Mouse (Mus musculus) brown adipose tissue, adult 24 weeks (tissue): ENCODE data around the gene Gm10135. TPM values are rescaled to one million over a fixed set of nuclear protein-coding genes. Genes with fewer than 3 reads are reported as not detected.
"Not testable (repeated sequence)": the region's sequence is repeated elsewhere in the genome, so short reads cannot be mapped to it uniquely, and the experiment has no call there.

Source experiments
- H3K27ac ChIP-seq: fragments of 200-500 bp; replicated peaks from 2 replicates; pipeline ENCODE4 v1.5.1; 2012; ENCODE audit warnings: low read depth, mild to moderate bottlenecking, low read length
- H3K4me1 ChIP-seq: fragments of 200-500 bp; 2 replicates; pipeline ENCODE4 v1.6.1; 2012; ENCODE audit warnings: low read length, mixed read lengths; ENCODE audit not compliant: control insufficient read depth, insufficient read depth, insufficient read length
- H3K4me3 ChIP-seq: fragments of 200-500 bp; 2 replicates; pipeline ENCODE4 v1.5.1; 2012; ENCODE audit warnings: low read depth, mild to moderate bottlenecking, low read length, moderate library complexity; ENCODE audit not compliant: insufficient read depth
- polyA plus RNA-seq: library from polyadenylated mRNA; stranded (reverse); fragments of >200 nt; gene quantifications from 2 replicates; pipeline ENCODE4 v1.2.4, GENCODE M21; 2012; ENCODE audit not compliant: missing spikeins, insufficient read depth, insufficient read length

The Gm10135 gene
- polyA plus RNA-seq, result not detected in 2 replicates

DNA sequence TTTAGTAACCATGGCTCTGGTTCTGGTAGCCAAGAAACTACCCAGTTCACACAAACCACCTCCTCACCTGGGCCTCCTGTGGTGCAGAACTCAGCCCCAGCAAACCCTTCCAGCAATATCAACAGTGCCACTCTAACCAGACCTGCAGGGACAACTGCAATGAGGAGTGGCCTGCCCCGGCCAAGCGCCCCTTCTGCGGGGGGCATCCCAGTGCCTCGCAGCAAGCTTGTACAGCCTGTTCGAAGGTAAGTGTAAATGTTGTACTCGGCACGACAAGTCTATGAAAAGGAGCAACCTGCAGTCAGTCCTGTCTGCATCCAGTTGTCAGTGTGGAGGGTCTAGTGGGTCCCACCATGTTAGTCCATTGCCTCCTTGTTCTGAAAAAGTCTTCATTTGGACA lies at the start of gene Gm10135:
Gm10135 (minus strand) TSS at position 101 of the 400 bp plus-strand sequence.
- Histone ChIP-seq H3K4me3 (no peak within 1 kb of the TSS), H3K4me1 (no peaks in the 10 kb centered on the region), H3K27ac (no peak within 1 kb of the TSS)

DNA sequence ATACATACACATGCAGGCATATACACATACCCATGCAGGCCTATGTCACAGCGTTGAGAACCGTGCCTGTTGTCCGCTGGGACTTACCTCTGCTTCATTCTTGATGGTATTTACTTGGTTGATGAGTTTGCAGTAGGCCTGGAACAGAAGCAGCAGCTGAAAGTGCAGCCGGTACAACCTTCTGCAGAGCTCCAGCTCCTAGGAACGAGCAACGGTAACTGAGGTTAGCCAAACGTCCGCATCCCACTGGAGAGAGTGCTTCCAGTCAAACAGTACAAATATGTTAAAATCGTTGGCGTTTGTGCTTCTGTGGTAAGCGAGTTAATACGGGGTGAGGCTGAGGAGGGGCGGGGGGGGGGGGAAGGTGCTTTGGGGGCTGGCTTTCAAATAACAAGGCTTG lies 49.3 kb upstream of the Gm10135 start:
- H3K27ac ChIP-seq, result no peak overlapping the region
- no peak overlapping the region for H3K4me3 ChIP-seq
- H3K4me1 ChIP-seq, result no peaks in the 10 kb centered on the region

DNA sequence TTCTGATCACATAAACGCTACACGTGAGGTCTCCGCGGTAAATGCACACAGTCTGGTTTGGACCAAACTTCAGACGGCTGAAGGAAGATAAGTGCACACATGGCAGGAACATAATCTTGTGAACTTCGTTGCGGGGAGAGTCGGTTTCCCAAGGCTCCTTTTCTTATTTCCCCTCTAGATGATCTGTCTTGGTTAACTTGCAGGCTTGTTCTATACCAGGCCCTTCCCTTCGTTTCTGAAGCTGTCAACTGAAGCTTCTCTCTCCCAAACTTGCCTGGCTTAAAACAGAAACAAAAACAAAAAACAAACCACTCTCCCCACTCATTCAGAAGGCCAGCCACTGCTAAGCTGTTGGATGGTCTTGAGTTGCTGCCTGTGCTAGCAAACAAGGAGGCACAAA lies 40.2 kb upstream of the Gm10135 start:
- Histone ChIP-seq H3K27ac (no peak overlapping the region), H3K4me3 (no peak overlapping the region), H3K4me1 (0 out of 2 replicates have a peak, but pooled peaks cover 3% of the 10 kb centered on the region)

DNA sequence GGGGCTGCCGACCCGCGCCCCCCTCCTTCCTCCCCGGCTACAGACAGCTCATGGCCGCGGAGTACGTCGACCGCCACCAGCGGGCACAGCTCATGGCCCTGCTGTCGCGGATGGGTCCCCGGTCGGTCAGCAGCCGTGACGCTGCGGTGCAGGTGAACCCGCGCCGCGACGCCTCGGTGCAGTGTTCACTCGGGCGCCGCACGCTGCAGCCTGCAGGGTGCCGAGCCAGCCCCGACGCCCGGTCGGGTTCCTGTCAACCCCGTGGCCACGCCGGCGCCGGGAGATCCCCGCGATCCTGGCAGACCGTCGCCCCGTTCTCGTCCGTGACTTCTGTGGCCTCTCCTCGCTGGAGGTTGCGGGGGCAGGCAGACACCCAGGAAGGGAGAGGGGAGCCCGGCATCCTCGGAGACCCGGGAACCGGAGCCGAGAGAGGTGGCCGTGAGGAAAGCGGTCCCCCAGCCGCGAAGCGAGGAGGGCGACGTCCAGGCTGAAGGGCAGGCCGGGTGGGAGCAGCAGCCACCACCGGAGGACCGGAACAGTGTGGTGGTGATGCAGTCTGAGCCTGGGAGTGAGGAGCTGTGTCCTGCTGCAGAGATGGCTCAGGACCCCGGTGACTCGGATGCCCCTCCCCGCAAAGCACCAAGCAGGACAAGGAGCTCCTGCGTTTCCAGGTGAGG lies 39.2 kb upstream of the Gm10135 start:
- H3K4me3 ChIP-seq, result peak overlapping the region; percentile 55
- not testable (repeated sequence) for H3K4me1 ChIP-seq, H3K27ac ChIP-seq

DNA sequence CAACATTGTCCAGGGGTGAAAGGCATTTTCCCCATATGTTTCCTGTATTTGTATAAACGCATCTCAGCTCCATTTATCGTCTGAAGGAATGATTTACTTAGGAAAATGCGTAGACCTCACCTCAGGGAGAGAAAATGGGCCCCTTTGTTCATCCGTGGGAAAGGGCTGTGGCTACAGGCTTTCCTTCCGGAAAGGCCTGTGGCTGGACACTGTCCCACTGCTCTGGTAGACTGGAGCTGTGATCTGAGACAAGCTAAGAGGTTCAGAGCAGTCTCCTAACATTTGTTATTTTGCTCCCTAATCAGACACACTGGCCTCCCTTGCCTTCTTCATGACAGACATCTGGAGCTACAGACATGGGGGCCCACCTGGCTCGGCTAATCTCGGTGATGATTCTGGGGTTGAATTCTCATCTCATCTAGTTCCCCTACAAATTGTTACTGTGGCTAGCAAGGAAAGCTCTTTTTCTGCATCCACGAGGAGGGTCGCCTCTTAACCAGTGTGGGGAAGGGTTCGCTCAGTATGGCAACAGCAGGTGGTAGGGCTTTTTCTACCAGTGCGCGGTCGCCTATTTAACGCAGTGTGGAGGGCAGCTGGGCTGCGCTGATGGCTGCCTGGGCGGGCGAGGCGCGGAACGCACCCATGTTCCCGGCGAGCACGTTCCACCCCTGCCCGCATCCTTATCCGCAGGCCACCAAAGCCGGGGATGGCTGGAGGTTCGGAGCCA lies 38.5 kb upstream of the Gm10135 start:
- peak overlapping the region; percentile 55 for H3K4me3 ChIP-seq
- H3K27ac ChIP-seq, result peak overlapping the region; percentile 52
- not testable (repeated sequence) for H3K4me1 ChIP-seq

DNA sequence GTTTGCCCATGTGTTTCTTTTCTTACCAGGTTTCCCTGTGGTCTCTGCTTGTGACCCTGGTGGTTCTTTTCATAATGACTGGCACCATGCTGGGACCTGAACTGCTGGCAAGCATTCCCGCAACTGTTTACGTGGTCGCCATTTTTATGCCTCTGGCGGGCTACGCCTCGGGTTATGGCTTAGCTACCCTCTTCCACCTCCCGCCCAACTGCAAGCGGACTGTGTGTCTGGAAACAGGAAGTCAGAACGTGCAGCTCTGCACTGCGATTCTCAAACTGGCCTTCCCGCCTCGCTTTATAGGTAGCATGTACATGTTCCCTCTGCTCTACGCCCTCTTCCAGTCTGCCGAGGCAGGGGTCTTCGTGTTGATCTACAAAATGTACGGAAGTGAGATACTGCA lies 37.3 kb upstream of the Gm10135 start:
- not testable (repeated sequence) for H3K4me1 ChIP-seq

DNA sequence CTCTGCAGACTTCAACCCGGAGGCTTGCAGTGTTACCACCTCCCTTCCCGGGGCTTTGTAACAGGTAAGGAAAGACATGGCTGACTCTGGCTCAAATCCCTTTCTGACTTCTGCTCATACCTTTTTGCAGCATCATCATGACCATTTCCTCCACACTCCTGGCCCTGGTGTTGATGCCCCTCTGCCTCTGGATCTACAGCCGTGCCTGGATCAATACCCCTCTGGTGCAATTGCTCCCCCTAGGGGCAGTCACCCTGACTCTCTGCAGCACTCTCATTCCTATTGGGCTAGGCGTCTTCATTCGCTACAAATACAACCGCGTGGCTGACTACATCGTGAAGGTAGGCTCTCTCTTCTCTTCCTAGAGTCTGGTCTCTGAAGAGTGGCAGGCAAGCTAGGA lies 33.7 kb upstream of the Gm10135 start:
- not testable (repeated sequence) for H3K4me1 ChIP-seq, H3K4me3 ChIP-seq, H3K27ac ChIP-seq

More for the DNA sequence above, 37.3 kb upstream of the Gm10135 start:
- H3K27ac ChIP-seq, H3K4me3 ChIP-seq: not testable (repeated sequence)

DNA sequence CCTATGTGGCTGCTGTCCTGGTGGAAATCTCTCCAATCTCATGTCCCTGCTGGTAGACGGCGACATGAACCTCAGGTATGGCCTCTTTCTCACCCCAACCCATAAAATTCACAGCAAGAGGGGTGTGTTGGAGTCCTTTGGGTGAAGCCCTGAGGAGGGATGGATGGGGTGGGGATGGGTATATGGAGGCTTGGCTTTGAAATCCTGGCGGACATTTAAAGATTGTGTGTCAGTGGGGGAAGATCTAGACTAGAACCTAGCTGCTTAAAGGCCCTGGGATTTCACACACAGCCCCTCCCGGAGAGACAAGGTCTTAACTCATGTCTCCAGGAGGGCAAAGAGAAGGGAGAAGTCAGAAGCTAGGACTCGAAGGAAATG lies 33.1 kb upstream of the Gm10135 start:
- Histone ChIP-seq H3K27ac (no peak overlapping the region), H3K4me1 (peaks cover 4% of the 10 kb centered on the region), H3K4me3 (no peak overlapping the region)

DNA sequence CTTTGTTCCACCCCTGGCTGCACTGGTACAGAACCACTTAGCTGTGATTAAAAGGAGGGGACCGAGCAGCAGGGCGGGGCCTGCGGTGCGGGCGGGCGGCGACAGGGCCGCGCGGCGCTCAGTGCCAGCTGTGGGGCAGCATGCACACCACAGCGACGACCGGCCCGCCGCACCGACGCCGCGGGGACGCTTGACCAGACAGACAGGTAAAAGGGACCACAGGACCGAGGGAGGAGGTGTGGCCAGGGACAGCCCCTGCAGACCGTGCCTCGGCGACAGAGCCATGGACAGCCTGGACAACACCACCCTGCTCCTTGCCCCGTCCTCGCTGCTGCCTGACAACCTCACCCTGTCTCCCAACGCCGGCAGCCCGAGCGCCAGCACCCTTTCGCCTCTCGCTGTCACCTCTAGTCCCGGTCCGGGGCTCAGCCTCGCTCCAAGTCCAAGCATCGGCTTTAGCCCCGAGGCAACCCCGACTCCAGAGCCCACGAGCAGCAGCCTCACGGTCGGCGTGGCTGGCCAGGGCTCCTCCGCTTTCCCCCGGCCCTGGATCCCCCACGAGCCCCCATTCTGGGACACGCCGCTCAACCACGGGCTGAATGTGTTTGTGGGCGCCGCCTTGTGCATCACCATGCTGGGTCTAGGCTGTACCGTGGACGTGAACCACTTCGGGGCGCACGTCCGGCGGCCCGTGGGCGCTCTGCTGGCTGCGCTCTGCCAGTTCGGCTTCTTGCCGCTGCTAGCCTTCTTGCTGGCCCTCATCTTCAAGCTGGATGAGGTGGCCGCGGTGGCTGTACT lies 32.5 kb upstream of the Gm10135 start, which contains the start of gene Slc10a4:
Slc10a4 (plus strand) TSS at position 100 of the 798 bp plus-strand sequence.
- peaks cover 4% of the 10 kb centered on the region for H3K4me1 ChIP-seq
- H3K4me3 ChIP-seq, result peak within 1 kb of the TSS; percentile 46
- no peak within 1 kb of the TSS for H3K27ac ChIP-seq

DNA sequence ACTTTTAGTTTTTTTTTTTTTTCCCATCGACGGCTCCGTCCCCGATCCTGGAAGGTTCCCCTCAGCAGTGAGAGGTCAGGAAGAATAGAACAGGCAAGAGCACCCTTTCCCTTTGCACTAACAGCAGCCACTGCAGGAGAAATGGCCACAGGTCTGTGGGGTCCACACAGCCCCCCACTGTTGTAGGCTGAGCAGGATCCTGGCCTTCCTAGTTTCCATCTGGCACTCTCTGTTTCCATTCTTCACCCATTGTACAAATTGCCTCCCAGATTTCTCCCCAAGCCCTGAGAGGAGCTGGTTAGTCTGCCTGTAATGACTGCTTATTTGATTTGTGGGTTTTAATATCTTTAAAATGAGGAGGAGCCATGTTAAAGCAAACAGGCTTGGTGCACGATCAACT lies 29.5 kb upstream of the Gm10135 start:
- Histone ChIP-seq H3K4me1 (peaks cover 4% of the 10 kb centered on the region), H3K27ac (no peak overlapping the region), H3K4me3 (no peak overlapping the region)

DNA sequence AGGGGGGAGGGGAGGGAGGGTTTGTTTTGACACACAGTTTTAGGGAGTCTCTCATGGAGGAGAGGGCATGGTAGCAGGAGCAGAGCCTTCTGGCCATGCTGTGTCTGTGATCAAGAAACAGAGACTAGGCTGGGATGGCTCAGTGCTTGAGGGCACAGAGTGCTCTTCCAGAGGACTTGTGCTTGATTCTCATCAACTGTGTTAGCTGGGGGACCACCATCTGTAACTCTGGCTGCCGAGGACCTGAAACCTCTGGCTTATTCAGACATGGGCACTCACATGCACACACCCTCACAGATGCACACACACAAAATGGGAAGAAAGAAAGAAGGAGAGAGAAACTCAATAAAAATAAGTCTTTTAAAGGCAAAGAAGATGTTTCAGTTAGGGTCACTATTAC lies 24.0 kb upstream of the Gm10135 start:
- not testable (repeated sequence) for H3K4me1 ChIP-seq, H3K4me3 ChIP-seq, H3K27ac ChIP-seq

DNA sequence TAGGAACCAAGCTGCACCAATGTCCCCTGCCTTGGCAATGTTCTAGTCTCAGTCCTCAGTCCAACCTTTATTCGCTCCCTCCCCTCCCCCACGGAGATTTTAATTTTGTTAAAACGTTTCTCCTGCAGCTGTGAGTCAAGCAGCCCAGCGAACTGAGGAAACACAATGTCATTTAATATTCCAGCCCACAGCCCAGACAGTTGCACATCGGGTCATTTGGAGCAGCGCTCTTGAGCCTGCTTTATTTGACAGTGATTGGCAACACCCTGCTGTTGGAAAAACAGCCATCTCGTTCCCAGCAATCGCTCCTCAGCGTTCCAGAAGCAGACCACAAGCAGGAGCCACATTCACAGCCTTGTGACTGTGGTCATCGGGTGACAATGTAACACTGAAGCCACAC lies 20.9 kb upstream of the Gm10135 start:
- H3K4me1 ChIP-seq, result no peaks in the 10 kb centered on the region
- H3K4me3 ChIP-seq, result no peak overlapping the region
- no peak overlapping the region for H3K27ac ChIP-seq

DNA sequence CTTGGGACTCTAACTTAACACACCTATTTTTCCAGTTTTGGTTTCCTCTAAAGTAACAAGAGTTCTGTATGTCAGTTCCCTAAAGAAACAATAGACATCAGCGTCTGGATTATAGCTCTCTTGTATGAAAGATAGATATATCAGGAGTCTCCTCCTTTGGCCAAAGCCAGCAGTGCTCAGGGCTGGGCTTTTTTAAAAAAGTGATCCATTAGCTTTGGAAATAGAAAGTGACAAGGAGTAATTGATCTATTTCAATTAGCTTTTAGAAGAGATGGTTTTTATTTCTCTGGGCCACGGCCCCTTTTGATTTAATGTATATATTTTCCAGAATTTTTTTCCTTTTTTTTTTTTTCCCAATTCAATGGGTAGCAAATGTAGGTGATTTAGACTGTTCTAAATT lies 20.4 kb upstream of the Gm10135 start:
- Histone ChIP-seq H3K4me3 (no peak overlapping the region), H3K27ac (no peak overlapping the region), H3K4me1 (no peaks in the 10 kb centered on the region)

DNA sequence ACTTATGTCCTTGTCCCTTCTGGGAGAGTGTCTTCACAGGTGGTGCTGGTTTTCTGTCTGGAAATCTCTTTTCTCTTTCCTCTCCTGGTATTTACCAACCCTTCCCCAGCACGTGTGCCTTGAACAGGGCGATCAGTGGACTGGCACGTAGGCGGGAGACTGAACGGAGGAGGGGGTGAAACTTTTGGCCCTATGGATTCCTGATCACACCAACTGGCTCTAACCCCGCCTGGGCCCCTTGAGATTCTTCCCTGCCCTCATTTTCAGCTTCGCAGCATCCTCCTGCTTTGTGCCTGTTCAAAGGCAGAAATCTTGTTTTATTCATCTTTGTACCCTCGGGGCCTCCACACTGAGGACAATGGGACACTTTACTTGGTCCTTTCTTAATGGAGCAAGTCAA lies 19.9 kb upstream of the Gm10135 start:
- no peak overlapping the region for H3K4me3 ChIP-seq
- H3K27ac ChIP-seq, result no peak overlapping the region
- H3K4me1 ChIP-seq, result no peaks in the 10 kb centered on the region

DNA sequence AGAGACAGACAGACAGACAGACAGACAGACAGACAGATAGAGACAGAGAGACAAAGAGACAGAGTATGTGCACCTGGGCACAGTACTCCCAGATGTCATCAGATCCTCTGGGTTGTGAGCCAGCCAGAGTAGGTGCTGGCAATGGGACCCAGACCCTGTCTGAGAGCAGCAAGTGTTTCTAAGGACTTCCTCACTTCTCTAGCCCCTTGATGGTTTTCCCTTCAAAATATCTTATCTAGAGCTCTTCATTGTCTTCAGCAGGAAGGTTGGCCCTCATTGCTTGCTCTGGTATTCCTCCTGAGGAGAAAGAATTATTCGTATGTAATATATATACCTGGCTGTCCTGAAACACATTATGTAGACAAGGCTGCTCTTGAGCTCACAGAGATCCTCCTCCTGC lies 18.0 kb upstream of the Gm10135 start:
- Histone ChIP-seq H3K4me3 (no peak overlapping the region), H3K27ac (no peak overlapping the region), H3K4me1 (no peaks in the 10 kb centered on the region)
